Mouse (Mus musculus): ENCODE results near the gene Tigd4. TPM values are rescaled to one million over a fixed set of nuclear protein-coding genes. Genes with fewer than 3 reads are reported as not detected.

Tigd4 gene
- total and polyA plus RNA-seq, 3 experiments: not detected

- Histone ChIP-seq H3K27ac (ENCODE audit: insufficient read depth, low read depth) (no peak overlapping the region), H3K27me3 (replicated peaks) (no peaks in the 10 kb centered on the region), H3K79me2 (replicated peaks; ENCODE audit: control insufficient read depth, extremely low read depth, insufficient read depth, poor library complexity, severe bottlenecking) (no peaks in the 10 kb centered on the region), H3K4me3 (replicated peaks in 1 of 3; ENCODE audit: low read depth in 2 of 3, low read length in 2 of 3, poor library complexity in 1 of 3) (no peak overlapping the region), H3K4me2 (ENCODE audit: insufficient read depth, low read depth, poor library complexity, severe bottlenecking) (no peak overlapping the region), H3K9me3 (replicated peaks; ENCODE audit: low read length) (no peaks in the 10 kb centered on the region), H3K36me3 (replicated peaks in 1 of 2; ENCODE audit: control insufficient read depth in 1 of 2, insufficient read depth in 1 of 2, low read length in 1 of 2) (no peaks in the 10 kb centered on the region), H3K4me1 (ENCODE audit: control insufficient read depth in 1 of 2, insufficient read depth in 2 of 2) (peaks cover 6 to 17% of the 10 kb centered on the region in 2 experiments), H3K9ac (ENCODE audit: insufficient read depth, low read depth) (no peak overlapping the region)
- no peak for DNase-seq (ENCODE audit: extremely low read depth)
- dilution Hi-C loops (cut with MboI; ENCODE audit: extremely low pct_ligation_motif_present, extremely low pct_unique_long_range_greater_than_20kb, low sequenced_read_pairs) (no loop called here), in situ Hi-C loops (cut with MboI; ENCODE audit: low pct_ligation_motif_present, low pct_unique_long_range_greater_than_20kb, low sequenced_read_pairs) (no loop called here)
- TF ChIP-seq MAZ (IDR thresholded peaks at IDR 0.05; ENCODE audit: low read depth, low read length): no peak
- TF ChIP-seq CHD2 (IDR thresholded peaks at IDR 0.05; ENCODE audit: low read length): no peak
- no peak for TF ChIP-seq PAX5 (IDR thresholded peaks at IDR 0.05; ENCODE audit: low read length)
- TF ChIP-seq ZKSCAN1 (IDR thresholded peaks at IDR 0.05; ENCODE audit: borderline replicate concordance, low read depth, low read length): no peak
- no peak for TF ChIP-seq ZNF384 (IDR thresholded peaks at IDR 0.05; ENCODE audit: low read depth, low read length)
- TF ChIP-seq HCFC1 (IDR thresholded peaks at IDR 0.05; ENCODE audit: low read depth, low read length): no peak
- TF ChIP-seq JUND (conservative IDR thresholded peaks at IDR 0.05; ENCODE audit: low read depth, low read length): no peak
- TF ChIP-seq E2F4 (IDR thresholded peaks at IDR 0.05; ENCODE audit: insufficient replicate concordance, low read depth, low read length): no peak
- TF ChIP-seq POLR2A (IDR thresholded peaks at IDR 0.05; ENCODE audit: low read depth, low read length): no peak
- no peak for TF ChIP-seq GABPA (IDR thresholded peaks at IDR 0.05; ENCODE audit: insufficient replicate concordance, low read depth, low read length)
- no peak for TF ChIP-seq MXI1 (IDR thresholded peaks at IDR 0.05; ENCODE audit: low read depth, low read length)
- TF ChIP-seq JUN (IDR thresholded peaks at IDR 0.05; ENCODE audit: insufficient read depth, low read depth, low read length): no peak
- TF ChIP-seq POLR2AphosphoS2 (IDR thresholded peaks at IDR 0.05; ENCODE audit: low read depth, low read length): no peak
- no peak for TF ChIP-seq NRF1 (IDR thresholded peaks at IDR 0.05; ENCODE audit: low read depth, low read length)
- TF ChIP-seq TCF12 (IDR thresholded peaks at IDR 0.05; ENCODE audit: low read depth, low read length): no peak
- TF ChIP-seq TBP (conservative IDR thresholded peaks at IDR 0.05; ENCODE audit: low read depth, low read length): no peak
- no peak for TF ChIP-seq UBTF (IDR thresholded peaks at IDR 0.05; ENCODE audit: low read depth, low read length)
- TF ChIP-seq MAX (IDR thresholded peaks at IDR 0.05; ENCODE audit: low read length): no peak
- no peak for TF ChIP-seq KAT2A (IDR thresholded peaks at IDR 0.05; ENCODE audit: insufficient replicate concordance, low read length)
- TF ChIP-seq ELF1 (IDR thresholded peaks at IDR 0.05; ENCODE audit: low read depth, low read length): no peak
These were observed 49.6 kb downstream of the Tigd4 start for GRCm38 (mm10) chr3:84642942-84643341.

DNA sequence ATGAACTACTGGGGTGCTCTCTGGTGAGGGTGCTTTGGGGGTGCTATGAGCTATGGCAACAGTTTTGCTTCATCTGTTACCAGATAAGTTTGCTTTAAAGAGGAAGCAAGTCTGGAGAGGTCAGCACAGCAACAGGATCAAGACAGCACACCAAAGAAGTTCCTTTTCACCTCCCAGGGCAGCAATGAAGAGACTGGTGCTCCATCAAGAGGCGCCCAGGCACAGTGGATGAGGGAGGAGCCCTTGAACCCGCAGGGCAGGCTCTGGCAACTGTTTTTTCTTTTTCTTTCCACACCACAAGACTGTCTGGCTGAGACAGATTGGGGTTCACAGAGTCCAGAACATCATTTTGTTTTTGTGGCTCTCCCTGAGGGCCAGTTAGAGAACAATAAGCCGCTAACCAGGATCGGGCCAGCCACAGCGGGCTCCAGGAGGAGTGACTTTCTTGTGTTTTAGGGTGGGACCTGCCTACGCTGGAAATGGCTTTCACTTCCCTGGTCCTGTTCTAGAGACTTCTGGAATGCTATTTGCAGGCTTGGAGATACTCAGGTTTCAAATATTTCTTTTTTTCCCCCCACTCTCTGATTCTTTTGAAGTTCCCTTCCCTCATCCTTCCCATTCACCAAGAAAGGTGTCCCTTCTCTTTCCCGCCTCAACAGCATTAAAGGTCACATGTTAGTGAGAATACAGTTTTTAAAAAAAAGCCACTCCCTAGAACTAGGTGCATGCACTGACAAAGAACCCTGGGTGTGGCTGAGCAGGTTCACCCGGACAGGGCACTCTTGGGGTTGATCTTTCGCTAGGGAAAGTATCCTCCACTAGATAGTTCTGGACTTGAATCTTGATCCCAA, 52.0 kb downstream of the Tigd4 start:
- TF ChIP-seq UBTF (IDR thresholded peaks at IDR 0.05; ENCODE audit: low read depth, low read length) (no peak), IRF4 (IDR thresholded peaks at IDR 0.05; ENCODE audit: low read depth, low read length) (no peak), PAX5 (IDR thresholded peaks at IDR 0.05; ENCODE audit: low read length) (no peak), MAX (IDR thresholded peaks at IDR 0.05; ENCODE audit: low read length) (no peak), TCF12 (IDR thresholded peaks at IDR 0.05; ENCODE audit: low read depth, low read length) (no peak), ZNF384 (IDR thresholded peaks at IDR 0.05; ENCODE audit: low read depth, low read length) (no peak), KAT2A (IDR thresholded peaks at IDR 0.05; ENCODE audit: insufficient replicate concordance, low read length) (no peak), BHLHE40 (IDR thresholded peaks at IDR 0.05; ENCODE audit: low read depth, low read length) (no peak), JUND (conservative IDR thresholded peaks at IDR 0.05; ENCODE audit: low read depth, low read length) (no peak)

More for the DNA sequence above, 52.0 kb downstream of the Tigd4 start:
- in situ Hi-C loops (cut with MboI; ENCODE audit: low pct_ligation_motif_present, low pct_unique_long_range_greater_than_20kb, low sequenced_read_pairs) (no loop called here), dilution Hi-C loops (cut with MboI; ENCODE audit: extremely low pct_ligation_motif_present, extremely low pct_unique_long_range_greater_than_20kb, low sequenced_read_pairs) (no loop called here)
- Histone ChIP-seq H3K9ac (ENCODE audit: insufficient read depth, low read depth) (no peak overlapping the region), H3K27me3 (replicated peaks) (no peaks in the 10 kb centered on the region), H3K79me2 (replicated peaks; ENCODE audit: control insufficient read depth, extremely low read depth, insufficient read depth, poor library complexity, severe bottlenecking) (no peaks in the 10 kb centered on the region), H3K4me1 (ENCODE audit: control insufficient read depth in 1 of 2, insufficient read depth in 2 of 2) (peaks cover 6 to 23% of the 10 kb centered on the region in 2 experiments), H3K4me3 (replicated peaks in 1 of 3; ENCODE audit: low read depth in 2 of 3, low read length in 2 of 3, poor library complexity in 1 of 3) (no peak overlapping the region), H3K4me2 (ENCODE audit: insufficient read depth, low read depth, poor library complexity, severe bottlenecking) (no peak overlapping the region), H3K27ac (ENCODE audit: insufficient read depth, low read depth) (no peak overlapping the region), H3K36me3 (replicated peaks in 1 of 2; ENCODE audit: control insufficient read depth in 1 of 2, insufficient read depth in 1 of 2, low read length in 1 of 2) (no peaks in the 10 kb centered on the region), H3K9me3 (replicated peaks; ENCODE audit: low read length) (peaks cover 5% of the 10 kb centered on the region)
- DNase-seq (ENCODE audit: extremely low read depth): no peak

All from CH12.LX (cell line).